Mouse (Mus musculus): ENCODE results near the gene Ccl9.

GRCm38 (mm10) chr11:83598207-83598837 lies 19.9 kb upstream of the Ccl9 start:
- no peak for TF ChIP-seq POLR2A (IDR thresholded peaks at IDR 0.05; ENCODE audit: low read depth, low read length)
- TF ChIP-seq CTCF (IDR thresholded peaks at IDR 0.05; ENCODE audit: borderline replicate concordance, insufficient read depth, low read length): no peak

Measured in embryonic fibroblast, embryonic 13.5 days (primary cell).